Mouse (Mus musculus): ENCODE measurements around the gene Lrp5. TPM values are rescaled to one million over a fixed set of nuclear protein-coding genes. Genes with fewer than 3 reads are reported as not detected.

Gene Lrp5
- polyA plus RNA-seq, 1 experiment from 2014 or later: 3.8 TPM

DNA sequence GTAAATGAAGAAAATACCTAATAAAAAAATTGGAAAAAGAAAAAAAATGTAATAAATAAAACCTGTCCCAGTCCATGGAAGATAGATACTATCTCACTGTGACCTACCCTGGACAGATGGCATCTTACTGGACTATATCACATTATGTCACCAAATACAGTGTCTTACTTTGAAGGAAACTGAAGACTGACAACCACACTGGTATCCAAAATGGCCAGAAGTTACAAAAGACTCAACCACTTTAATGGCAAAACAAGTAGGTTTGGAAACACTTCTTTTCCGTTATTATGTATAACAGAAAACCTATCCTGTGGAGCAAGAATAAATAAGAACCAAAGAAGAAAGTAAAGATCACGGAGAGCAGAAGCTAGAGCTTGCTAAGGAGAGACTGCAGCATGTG lies 146.1 kb downstream of the Lrp5 start:
- H3K9ac ChIP-seq (ENCODE audit: low read length): no peak overlapping the region
- no peaks in the 10 kb centered on the region for H3K9me3 ChIP-seq (ENCODE audit: control insufficient read depth, low read length)
- H3K4me3 ChIP-seq (ENCODE audit: low read depth, low read length): no peak overlapping the region
- ATAC-seq (ENCODE audit: insufficient read depth, low FRiP score, low TSS enrichment) (no peak), DNase-seq (ENCODE audit: low spot score) (no peak)
- H3K27me3 ChIP-seq (ENCODE audit: control insufficient read depth, insufficient read depth, low read length): no peaks in the 10 kb centered on the region
- 96% methylated on average over 2 of the region's 2 CpGs for WGBS
- no peaks in the 10 kb centered on the region for H3K4me1 ChIP-seq (ENCODE audit: control insufficient read depth, insufficient read depth, low read length)
- H3K36me3 ChIP-seq (ENCODE audit: control insufficient read depth, insufficient read depth, low read length): no peaks in the 10 kb centered on the region
- no peak overlapping the region for H3K27ac ChIP-seq (ENCODE audit: low read depth, low read length)
- H3K4me2 ChIP-seq (ENCODE audit: low read depth): no peak overlapping the region

DNA sequence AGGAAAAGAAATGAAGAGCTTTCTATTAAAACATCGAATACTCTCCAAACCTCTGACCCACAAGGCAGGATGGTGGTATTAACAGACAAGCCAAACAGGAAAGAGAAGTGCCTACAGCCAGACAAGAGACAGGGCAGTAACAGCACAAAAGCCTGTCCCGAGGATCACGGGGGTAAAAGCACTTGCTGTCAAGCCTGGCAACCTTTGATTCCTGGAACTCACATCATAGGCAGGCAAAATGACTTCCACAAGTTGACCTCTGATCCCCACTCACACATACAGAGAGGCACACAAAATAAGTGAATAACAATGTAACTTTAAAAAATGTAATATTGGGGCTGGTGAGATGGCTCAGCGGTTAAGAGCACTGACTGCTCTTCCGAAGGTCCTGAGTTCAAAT lies 146.9 kb downstream of the Lrp5 start:
- H3K27me3 ChIP-seq (ENCODE audit: control insufficient read depth, insufficient read depth, low read length): no peaks in the 10 kb centered on the region
- H3K9me3 ChIP-seq (ENCODE audit: control insufficient read depth, low read length): no peaks in the 10 kb centered on the region
- ATAC-seq (ENCODE audit: insufficient read depth, low FRiP score, low TSS enrichment): no peak
- H3K36me3 ChIP-seq (ENCODE audit: control insufficient read depth, insufficient read depth, low read length): no peaks in the 10 kb centered on the region
- H3K9ac ChIP-seq (ENCODE audit: low read length): no peak overlapping the region
- H3K4me1 ChIP-seq (ENCODE audit: control insufficient read depth, insufficient read depth, low read length): no peaks in the 10 kb centered on the region
- WGBS: 94% methylated on average over 5 of the region's 5 CpGs
- H3K4me2 ChIP-seq (ENCODE audit: low read depth): no peak overlapping the region
- no peak overlapping the region for H3K27ac ChIP-seq (ENCODE audit: low read depth, low read length)
- no peak for DNase-seq (ENCODE audit: low spot score)
- no peak overlapping the region for H3K4me3 ChIP-seq (ENCODE audit: low read depth, low read length)

DNA sequence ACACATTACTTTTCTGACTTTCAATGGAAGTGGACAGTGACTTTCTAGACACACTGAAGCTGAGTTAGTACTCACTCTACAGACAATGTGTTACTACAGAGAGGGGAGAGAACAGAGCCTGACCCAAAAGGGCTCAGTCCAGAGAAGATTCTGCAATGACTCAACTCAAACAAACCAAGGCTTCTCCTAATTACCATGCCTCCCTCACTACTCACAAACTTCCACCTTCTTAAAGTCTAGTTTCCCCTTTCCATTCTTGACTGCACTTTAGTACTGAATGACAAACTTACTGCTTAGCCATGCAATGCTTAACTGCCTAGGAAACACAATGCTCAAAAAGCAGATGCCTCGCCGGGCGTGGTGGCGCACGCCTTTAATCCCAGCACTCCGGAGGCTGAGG lies 148.7 kb downstream of the Lrp5 start:
- Histone ChIP-seq H3K9ac (ENCODE audit: low read length) (no peak overlapping the region), H3K9me3 (ENCODE audit: control insufficient read depth, low read length) (no peaks in the 10 kb centered on the region), H3K4me2 (ENCODE audit: low read depth) (no peak overlapping the region), H3K4me1 (ENCODE audit: control insufficient read depth, insufficient read depth, low read length) (no peaks in the 10 kb centered on the region), H3K27ac (ENCODE audit: low read depth, low read length) (no peak overlapping the region), H3K4me3 (ENCODE audit: low read depth, low read length) (no peak overlapping the region), H3K36me3 (ENCODE audit: control insufficient read depth, insufficient read depth, low read length) (no peaks in the 10 kb centered on the region), H3K27me3 (ENCODE audit: control insufficient read depth, insufficient read depth, low read length) (no peaks in the 10 kb centered on the region)
- DNase-seq (ENCODE audit: low spot score): no peak
- 95% methylated on average over 6 of the region's 6 CpGs for WGBS
- ATAC-seq (ENCODE audit: insufficient read depth, low FRiP score, low TSS enrichment): no peak

DNA sequence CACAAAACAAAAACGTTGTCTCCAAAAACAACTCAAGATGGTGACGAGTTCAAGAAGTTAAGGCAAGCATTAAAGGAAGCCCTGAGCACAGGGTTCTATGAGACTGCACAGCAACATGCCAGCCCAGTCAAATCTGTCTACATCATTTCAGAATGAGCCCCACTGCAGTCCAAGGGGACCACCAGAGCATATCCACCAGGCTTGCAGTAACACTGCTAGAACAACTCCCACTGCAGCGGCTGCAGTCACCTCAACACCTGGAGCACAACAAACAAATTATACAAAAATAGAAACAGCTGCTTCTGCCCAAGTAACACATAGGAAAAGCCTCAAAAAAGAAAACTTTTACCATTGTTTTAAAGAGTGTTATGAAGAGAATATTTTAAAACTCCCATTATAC lies 151.4 kb downstream of the Lrp5 start:
- DNase-seq (ENCODE audit: low spot score) (no peak), ATAC-seq (ENCODE audit: insufficient read depth, low FRiP score, low TSS enrichment) (no peak)
- Histone ChIP-seq H3K27me3 (ENCODE audit: control insufficient read depth, insufficient read depth, low read length) (no peaks in the 10 kb centered on the region), H3K36me3 (ENCODE audit: control insufficient read depth, insufficient read depth, low read length) (no peaks in the 10 kb centered on the region), H3K9me3 (ENCODE audit: control insufficient read depth, low read length) (no peaks in the 10 kb centered on the region), H3K4me1 (ENCODE audit: control insufficient read depth, insufficient read depth, low read length) (no peaks in the 10 kb centered on the region), H3K4me3 (ENCODE audit: low read depth, low read length) (no peak overlapping the region), H3K4me2 (ENCODE audit: low read depth) (no peak overlapping the region), H3K9ac (ENCODE audit: low read length) (no peak overlapping the region), H3K27ac (ENCODE audit: low read depth, low read length) (no peak overlapping the region)
- WGBS: 87% methylated on average over 3 of the region's 3 CpGs

Other genes starting within 250 kb of the Lrp5 start
- 85.0 and 88.5 TPM in 2 replicates for gene Ppp6r3, start 110.8 kb downstream of the Lrp5 start, polyA plus RNA-seq (2014; fragmentation: Nextera tagmentation; extraction: Ambion mirVana)
- 44.5 and 46.7 TPM in 2 replicates for gene 1810055G02Rik, start 21.7 kb upstream of the Lrp5 start, polyA plus RNA-seq (2014; fragmentation: Nextera tagmentation; extraction: Ambion mirVana)
- gene Kmt5b, start 80.9 kb upstream of the Lrp5 start, polyA plus RNA-seq (2014; fragmentation: Nextera tagmentation; extraction: Ambion mirVana): 40.7 and 42.0 TPM in 2 replicates
- gene Chka, start 165.2 kb upstream of the Lrp5 start, polyA plus RNA-seq (2014; fragmentation: Nextera tagmentation; extraction: Ambion mirVana): 54.4 and 59.5 TPM in 2 replicates
- gene Tcirg1, start 220.6 kb upstream of the Lrp5 start, polyA plus RNA-seq (2014; fragmentation: Nextera tagmentation; extraction: Ambion mirVana): 17.3 TPM in 2 replicates
- gene Ndufs8, start 226.2 kb upstream of the Lrp5 start, polyA plus RNA-seq (2014; fragmentation: Nextera tagmentation; extraction: Ambion mirVana): 258 and 266 TPM in 2 replicates
- gene Aldh3b1, start 243.2 kb upstream of the Lrp5 start, polyA plus RNA-seq (2014; fragmentation: Nextera tagmentation; extraction: Ambion mirVana): 0.65 and 0.73 TPM in 2 replicates
- 5.3 and 7.1 TPM in 2 replicates for gene Unc93b1, start 248.6 kb upstream of the Lrp5 start, polyA plus RNA-seq (2014; fragmentation: Nextera tagmentation; extraction: Ambion mirVana)